Mouse (Mus musculus) neural tube, embryonic 12.5 days (tissue): ENCODE measurements around the gene Ctnnd1. TPM values are rescaled to one million over a fixed set of nuclear protein-coding genes. Genes with fewer than 3 reads are reported as not detected.

ENCODE experiments used
- ATAC-seq: fragments of 200-750 bp; cut with Nextera tagmentation; 2 replicates; pipeline ENCODE4 v1.8.0; 2017; ENCODE audit warnings: low read depth, mild to moderate bottlenecking, moderate TSS enrichment, moderate library complexity; ENCODE audit not compliant: low FRiP score
- H3K27ac ChIP-seq: fragments of 300-500 bp; sonication (generic); 2 replicates; pipeline ENCODE4 v1.5.1; 2016
- H3K27me3 ChIP-seq: fragments of 300-500 bp; sonication (generic); replicated peaks from 2 replicates; pipeline ENCODE4 v1.6.1; 2016; ENCODE audit warnings: mild to moderate bottlenecking
- H3K36me3 ChIP-seq: fragments of 300-500 bp; sonication (generic); 2 replicates; pipeline ENCODE4 v1.6.1; 2016; ENCODE audit warnings: mild to moderate bottlenecking
- H3K4me1 ChIP-seq: fragments of 300-500 bp; sonication (generic); 2 replicates; pipeline ENCODE4 v1.6.1; 2016
- H3K4me2 ChIP-seq: fragments of 300-500 bp; sonication (generic); replicated peaks from 2 replicates; pipeline ENCODE4 v1.6.1; 2016; ENCODE audit warnings: mild to moderate bottlenecking
- H3K4me3 ChIP-seq: fragments of 300-500 bp; sonication (generic); 2 replicates; pipeline ENCODE4 v1.5.1; 2016
- H3K9ac ChIP-seq: fragments of 300-500 bp; sonication (generic); 2 replicates; pipeline ENCODE4 v1.6.1; 2016; ENCODE audit warnings: mild to moderate bottlenecking
- H3K9me3 ChIP-seq: fragments of 300-500 bp; sonication (generic); 2 replicates; pipeline ENCODE4 v1.6.1; 2016; ENCODE audit warnings: mild to moderate bottlenecking
- WGBS: fragments of 180-500 bp; shearing (Covaris S2); methylation state at CpG from one replicate; pipeline ENCODE4 v1.1.7; 2016; 5-methylcytosine and 5-hydroxymethylcytosine counted together
- polyA plus RNA-seq: library from polyadenylated mRNA; unstranded; fragments of >200 nt; fragmentation: Nextera tagmentation; extraction: Ambion mirVana; gene quantifications from 2 replicates; pipeline ENCODE4 v1.2.1, GENCODE M21; 2016

Gene Ctnnd1
- polyA plus RNA-seq, 1 experiment from 2014 or later, result 50.4 TPM

DNA sequence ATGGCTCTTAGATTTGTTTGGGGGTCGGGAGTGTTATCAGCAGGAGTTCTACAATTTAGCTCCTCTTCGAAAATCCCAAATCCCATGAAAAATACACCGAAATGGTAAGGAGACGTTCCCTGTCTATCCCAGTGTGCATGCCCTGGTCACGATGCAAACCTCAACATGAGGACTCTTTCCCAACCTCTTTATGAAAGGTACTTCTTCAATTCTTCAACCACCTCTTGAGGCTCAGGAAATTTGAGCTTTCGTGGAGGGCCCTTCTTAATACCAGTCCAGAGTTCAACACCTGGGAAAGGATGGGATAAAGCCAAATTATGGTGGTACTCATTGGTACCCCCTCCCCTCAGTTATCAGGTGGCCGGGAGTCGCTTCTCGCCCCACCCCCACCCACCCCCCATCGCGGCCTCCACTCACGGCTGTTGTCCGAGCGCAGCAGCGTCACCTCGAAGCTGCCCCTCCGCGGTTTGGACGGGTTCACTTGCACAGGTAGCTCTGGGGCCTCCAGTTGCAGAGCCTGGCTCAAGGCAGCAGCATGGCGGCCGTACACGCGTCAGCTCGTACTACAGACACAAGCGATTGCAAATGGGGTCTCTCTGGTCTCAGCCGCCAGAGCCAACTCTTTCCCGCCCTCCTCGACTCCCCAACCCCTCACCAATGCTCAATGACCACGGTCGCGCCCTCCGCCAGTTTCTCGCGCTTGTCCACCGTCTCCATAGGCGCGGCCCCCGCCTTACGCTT lies 19.4 kb upstream of the Ctnnd1 start:
- WGBS, result 3% methylated on average over 39 of the region's 39 CpGs
- Histone ChIP-seq H3K9me3 (no peaks in the 10 kb centered on the region), H3K9ac (peak overlapping the region; percentile 88), H3K27me3 (no peaks in the 10 kb centered on the region), H3K36me3 (peaks cover 40% of the 10 kb centered on the region), H3K4me3 (peak overlapping the region; percentile 87), H3K4me1 (peaks cover 8% of the 10 kb centered on the region), H3K27ac (peak overlapping the region; percentile 73; the same call in 1 of the 2 replicates), H3K4me2 (peak overlapping the region; percentile 72)
- ATAC-seq, result peak; percentile 82

DNA sequence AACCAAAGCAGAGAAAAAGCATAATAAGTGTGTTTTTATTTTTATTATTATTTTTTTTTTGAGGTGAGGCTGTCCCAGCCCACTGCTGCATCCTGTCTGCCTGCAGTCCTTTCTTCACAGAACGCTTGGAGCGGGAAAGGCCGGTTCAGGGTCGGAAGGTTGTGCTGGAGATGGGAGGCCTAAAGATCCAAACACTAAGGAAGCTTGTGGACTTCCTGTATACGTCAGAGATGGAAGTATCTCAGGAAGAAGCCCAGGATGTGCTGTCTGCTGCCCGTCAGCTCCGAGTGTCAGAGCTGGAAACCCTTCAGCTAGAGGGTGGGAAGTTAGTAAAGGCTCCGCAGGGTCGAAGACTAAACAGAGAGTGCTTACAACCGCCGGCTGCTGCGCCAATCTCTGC lies 15.5 kb upstream of the Ctnnd1 start:
- H3K4me3 ChIP-seq, result no peak overlapping the region
- peaks cover 17% of the 10 kb centered on the region for H3K36me3 ChIP-seq
- no peak overlapping the region for H3K27ac ChIP-seq
- H3K9me3 ChIP-seq, result no peaks in the 10 kb centered on the region
- H3K4me2 ChIP-seq, result no peak overlapping the region
- H3K9ac ChIP-seq, result no peak overlapping the region
- H3K4me1 ChIP-seq, result peaks cover 8% of the 10 kb centered on the region
- ATAC-seq, result no peak
- H3K27me3 ChIP-seq, result no peaks in the 10 kb centered on the region
- WGBS, result 70% methylated on average over 12 of the region's 12 CpGs

DNA sequence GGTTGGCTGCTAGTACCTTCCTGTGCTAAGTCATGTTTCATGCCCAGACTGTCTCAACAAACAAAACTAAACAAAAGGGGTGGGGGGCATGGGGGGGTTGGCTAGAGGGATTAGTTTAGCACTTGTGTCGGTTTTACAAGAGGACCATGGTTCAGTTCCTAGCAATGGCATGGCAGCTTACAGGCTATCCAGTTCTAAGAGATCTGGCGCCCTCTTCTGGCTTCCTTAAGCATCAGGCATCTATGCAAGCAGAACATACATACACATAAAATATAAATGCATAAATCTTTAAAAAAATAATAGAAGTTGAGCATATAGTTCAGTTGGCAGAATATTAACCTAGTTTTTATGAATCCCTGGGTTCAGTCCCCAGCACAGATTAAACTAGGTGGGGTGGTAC lies 12.3 kb upstream of the Ctnnd1 start:
- 33% methylated on average over 2 of the region's 2 CpGs for WGBS
- no peak for ATAC-seq

DNA sequence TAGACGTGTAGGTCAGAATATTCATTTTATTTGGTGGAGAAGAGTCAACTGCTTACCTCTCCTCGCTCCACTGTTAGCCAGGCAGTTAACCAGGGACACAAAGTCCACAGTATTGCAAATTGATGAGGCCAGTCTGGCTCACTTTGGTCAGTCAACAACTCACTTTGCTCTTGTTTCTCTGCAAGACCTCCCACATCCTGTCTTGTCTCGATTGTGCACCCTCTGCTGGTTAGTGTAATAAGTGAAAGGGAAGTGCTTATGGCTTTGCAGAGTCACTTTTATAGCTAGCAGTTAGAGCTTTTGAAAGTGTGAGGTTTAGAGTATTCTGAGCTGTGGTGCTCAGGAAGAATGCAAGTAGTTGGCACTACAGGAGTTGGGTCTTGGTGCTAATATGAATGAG lies 9.7 kb upstream of the Ctnnd1 start:
- Histone ChIP-seq H3K9ac (no peak overlapping the region), H3K27ac (no peak overlapping the region), H3K4me2 (no peak overlapping the region), H3K27me3 (no peaks in the 10 kb centered on the region), H3K36me3 (no peaks in the 10 kb centered on the region), H3K4me1 (no peaks in the 10 kb centered on the region), H3K4me3 (no peak overlapping the region), H3K9me3 (0 out of 2 replicates have a peak, but pooled peaks cover 5% of the 10 kb centered on the region)
- ATAC-seq, result no peak
- 61% methylated on average over 3 of the region's 3 CpGs for WGBS

More for the DNA sequence above, 12.3 kb upstream of the Ctnnd1 start:
- no peaks in the 10 kb centered on the region for H3K4me1 ChIP-seq
- no peak overlapping the region for H3K4me2 ChIP-seq
- 0 out of 2 replicates have a peak, but pooled peaks cover 5% of the 10 kb centered on the region for H3K9me3 ChIP-seq
- H3K9ac ChIP-seq, result no peak overlapping the region
- 0 out of 2 replicates have a peak, but pooled peaks cover 4% of the 10 kb centered on the region for H3K36me3 ChIP-seq
- no peak overlapping the region for H3K27ac ChIP-seq
- H3K4me3 ChIP-seq, result no peak overlapping the region
- no peaks in the 10 kb centered on the region for H3K27me3 ChIP-seq

DNA sequence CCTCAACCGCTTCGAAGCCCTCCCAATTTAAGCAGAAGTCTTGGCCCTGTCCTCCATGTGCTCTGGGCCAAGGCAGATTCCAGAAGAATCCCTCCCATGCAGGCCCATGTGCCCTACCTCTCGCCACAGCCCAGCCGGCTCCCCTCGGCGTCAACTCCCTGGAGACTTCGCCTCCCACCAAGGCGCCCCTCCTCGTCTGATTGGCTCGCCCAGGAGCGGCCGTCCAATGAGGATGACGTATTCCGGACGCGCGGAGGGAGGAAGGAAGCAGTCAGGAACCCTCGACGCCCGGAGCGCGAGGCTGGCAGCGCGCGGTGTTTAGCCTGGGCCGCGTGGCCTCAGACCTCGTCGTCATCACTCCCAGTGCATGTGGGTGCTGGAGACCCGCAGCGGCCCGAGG lies 8.2 kb upstream of the Ctnnd1 start, which contains the start of gene Btbd18:
Btbd18 (plus strand) TSS at position 274 of the 400 bp plus-strand sequence.
- no peak for ATAC-seq
- WGBS, result 93% methylated on average over 32 of the region's 32 CpGs
- no peak within 1 kb of the TSS for H3K27ac ChIP-seq
- no peaks in the 10 kb centered on the region for H3K27me3 ChIP-seq
- no peak within 1 kb of the TSS for H3K9ac ChIP-seq
- no peak within 1 kb of the TSS for H3K4me2 ChIP-seq
- no peaks in the 10 kb centered on the region for H3K36me3 ChIP-seq
- 0 out of 2 replicates have a peak, but pooled peaks cover 5% of the 10 kb centered on the region for H3K9me3 ChIP-seq
- no peak within 1 kb of the TSS for H3K4me3 ChIP-seq
- no peaks in the 10 kb centered on the region for H3K4me1 ChIP-seq

DNA sequence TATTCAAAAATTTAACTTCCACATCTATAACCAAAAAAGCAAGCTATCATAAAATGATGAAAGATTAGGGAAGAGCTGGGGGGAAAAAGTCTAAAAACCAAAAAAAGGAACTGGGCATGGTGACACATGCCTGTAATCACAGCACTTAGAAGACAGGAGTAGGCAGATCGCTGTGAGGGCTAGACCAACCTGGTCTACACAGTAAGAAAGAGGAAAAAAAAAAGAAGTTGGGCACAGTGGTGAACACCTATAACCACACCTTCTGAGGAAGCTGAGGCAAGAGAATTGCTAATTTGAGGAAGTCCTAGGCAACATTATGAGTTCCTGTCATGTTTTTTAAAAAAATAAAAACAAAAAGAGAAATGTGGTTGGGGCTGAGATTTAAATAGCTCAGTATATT lies 5.3 kb upstream of the Ctnnd1 start:
- ATAC-seq, result no peak
- no peaks in the 10 kb centered on the region for H3K27me3 ChIP-seq
- H3K9me3 ChIP-seq, result 0 out of 2 replicates have a peak, but pooled peaks cover 5% of the 10 kb centered on the region
- H3K36me3 ChIP-seq, result no peaks in the 10 kb centered on the region
- no peak overlapping the region for H3K4me3 ChIP-seq
- WGBS, result 70% methylated on average over 1 of the region's 1 CpGs
- no peak overlapping the region for H3K9ac ChIP-seq
- no peak overlapping the region for H3K27ac ChIP-seq
- H3K4me1 ChIP-seq, result no peaks in the 10 kb centered on the region
- no peak overlapping the region for H3K4me2 ChIP-seq

DNA sequence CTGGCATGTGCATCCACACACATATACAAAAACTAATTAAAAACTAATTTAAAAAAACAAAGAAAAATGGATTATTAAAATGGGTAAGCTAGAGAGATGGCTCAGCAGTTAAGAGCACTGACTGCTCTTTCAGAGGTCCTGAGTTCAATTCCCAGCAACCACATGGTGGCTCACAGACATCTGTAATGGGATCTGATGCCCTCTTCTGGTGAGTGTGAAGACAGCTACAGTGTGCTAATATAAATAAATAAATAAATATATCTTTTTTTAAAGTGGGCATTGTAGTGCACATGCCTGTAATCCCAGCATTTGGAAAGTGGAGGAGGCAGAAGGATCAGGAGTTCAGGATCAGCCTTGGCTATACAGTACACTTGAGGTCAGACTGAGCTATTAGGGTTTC lies 2.8 kb upstream of the Ctnnd1 start:
- H3K27ac ChIP-seq, result no peak overlapping the region
- H3K4me1 ChIP-seq, result no peaks in the 10 kb centered on the region
- no peaks in the 10 kb centered on the region for H3K9me3 ChIP-seq
- no peaks in the 10 kb centered on the region for H3K36me3 ChIP-seq
- H3K4me2 ChIP-seq, result no peak overlapping the region
- no peaks in the 10 kb centered on the region for H3K27me3 ChIP-seq
- no peak for ATAC-seq
- H3K4me3 ChIP-seq, result no peak overlapping the region
- no peak overlapping the region for H3K9ac ChIP-seq

DNA sequence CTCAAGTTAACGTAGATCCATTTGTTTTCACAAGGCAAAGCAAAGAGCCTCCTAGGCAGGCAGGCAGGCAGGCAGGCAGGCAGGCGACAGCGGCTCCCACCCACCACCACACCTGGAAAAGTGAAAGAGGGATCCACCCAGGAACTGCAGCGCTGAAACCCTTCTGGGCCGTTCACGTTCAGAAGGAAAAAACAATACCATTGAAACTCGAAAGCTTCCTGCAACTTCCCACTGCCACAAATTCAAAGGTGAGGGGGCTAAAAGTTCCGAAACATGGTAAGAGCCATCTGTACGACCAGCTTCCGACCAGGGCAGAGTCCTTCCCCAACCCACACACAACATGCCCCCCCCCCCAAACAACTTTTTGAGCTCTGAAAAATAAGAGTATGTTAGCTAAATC lies 891 bp downstream of the Ctnnd1 start:
- H3K4me3 ChIP-seq, result peak overlapping the region; percentile 63
- no peaks in the 10 kb centered on the region for H3K4me1 ChIP-seq
- H3K4me2 ChIP-seq, result peak overlapping the region; percentile 75
- H3K9ac ChIP-seq, result peak overlapping the region; percentile 84
- H3K27me3 ChIP-seq, result no peaks in the 10 kb centered on the region
- no peak for ATAC-seq
- 0% methylated on average over 10 of the region's 10 CpGs for WGBS
- H3K9me3 ChIP-seq, result no peaks in the 10 kb centered on the region
- H3K36me3 ChIP-seq, result no peaks in the 10 kb centered on the region
- H3K27ac ChIP-seq, result no peak overlapping the region

DNA sequence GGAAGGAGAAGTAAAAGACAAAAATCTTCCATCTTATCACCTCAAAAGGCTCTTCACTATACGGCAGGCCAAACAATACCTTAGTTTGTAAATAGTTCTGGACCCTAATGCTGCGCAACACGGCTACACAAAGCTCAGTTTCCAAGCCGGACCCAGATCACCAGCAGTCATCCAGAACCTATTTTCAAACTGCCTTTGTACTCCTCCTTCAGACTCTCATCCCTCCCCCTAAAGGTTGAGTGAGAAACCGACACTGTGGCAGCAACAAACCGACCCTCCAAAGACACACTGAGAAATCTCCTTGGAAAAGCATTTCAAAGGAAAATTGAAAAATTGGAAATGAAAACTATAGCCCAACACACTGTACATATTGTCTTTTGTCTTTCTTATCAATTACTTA lies 2.2 kb downstream of the Ctnnd1 start:
- Histone ChIP-seq H3K27ac (no peak overlapping the region), H3K9me3 (no peaks in the 10 kb centered on the region), H3K36me3 (no peaks in the 10 kb centered on the region), H3K27me3 (no peaks in the 10 kb centered on the region), H3K4me2 (peak overlapping the region; percentile 75), H3K9ac (peak overlapping the region; percentile 55), H3K4me1 (no peaks in the 10 kb centered on the region), H3K4me3 (peak overlapping the region; percentile 34)
- peak; percentile 39 for ATAC-seq
- 38% methylated on average over 6 of the region's 6 CpGs for WGBS

DNA sequence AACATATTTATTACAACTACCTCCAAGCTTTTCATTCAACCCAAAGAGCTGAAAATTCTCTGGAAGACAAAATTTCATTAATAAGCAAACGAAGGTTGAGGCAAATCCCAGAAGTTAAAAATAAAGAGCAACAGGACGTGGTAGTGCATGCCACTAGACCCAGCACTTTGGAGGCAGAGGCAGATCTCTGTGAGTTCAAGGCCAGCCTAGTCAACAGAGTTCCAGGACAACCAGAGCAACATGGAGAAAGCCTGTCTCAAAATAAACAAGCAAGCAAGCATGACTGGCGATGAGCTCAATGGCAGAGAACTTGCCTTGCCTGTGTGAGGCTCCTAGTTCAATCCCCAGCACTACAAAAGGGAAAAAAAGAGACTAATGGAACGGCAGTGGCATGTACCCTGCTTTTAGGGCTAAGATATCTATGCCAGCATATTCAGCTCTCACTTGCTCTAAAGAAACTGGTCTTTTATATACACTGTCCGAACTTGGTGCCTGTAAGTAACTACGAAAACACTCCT lies 3.5 kb downstream of the Ctnnd1 start:
- H3K4me1 ChIP-seq, result no peaks in the 10 kb centered on the region
- no peak for ATAC-seq
- H3K36me3 ChIP-seq, result no peaks in the 10 kb centered on the region
- 91% methylated on average over 6 of the region's 6 CpGs for WGBS
- H3K9me3 ChIP-seq, result no peaks in the 10 kb centered on the region
- no peak overlapping the region for H3K27ac ChIP-seq
- no peaks in the 10 kb centered on the region for H3K27me3 ChIP-seq
- 0 out of 2 replicates have a peak overlapping the region, but pooled peaks have one; percentile 3 for H3K9ac ChIP-seq
- H3K4me2 ChIP-seq, result peak overlapping the region; percentile 75
- peak overlapping the region; percentile 23; the same call in 1 of the 2 replicates for H3K4me3 ChIP-seq

DNA sequence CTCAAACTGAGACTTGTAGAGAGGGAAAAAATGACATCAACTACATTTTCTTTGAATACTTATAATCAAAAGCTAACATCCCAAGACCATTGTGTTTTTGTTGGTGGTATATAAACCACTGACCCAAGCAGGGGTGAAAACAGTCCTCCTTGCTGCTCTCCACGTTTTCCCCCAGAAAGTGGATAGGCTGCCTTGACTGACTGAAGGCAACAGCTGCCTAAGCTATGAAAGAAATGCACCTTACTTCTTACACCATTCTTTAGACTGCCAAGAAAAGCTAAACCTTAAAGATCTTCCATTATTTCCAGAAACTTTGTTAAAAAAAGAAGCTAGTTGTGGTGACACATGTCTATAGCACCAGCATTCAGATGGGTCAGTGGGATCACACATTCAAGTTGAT lies 4.4 kb downstream of the Ctnnd1 start:
- no peak overlapping the region for H3K4me2 ChIP-seq
- H3K27me3 ChIP-seq, result no peaks in the 10 kb centered on the region
- no peaks in the 10 kb centered on the region for H3K4me1 ChIP-seq
- no peak for ATAC-seq
- no peak overlapping the region for H3K9ac ChIP-seq
- WGBS, result 82% methylated on average over 1 of the region's 1 CpGs
- H3K9me3 ChIP-seq, result no peaks in the 10 kb centered on the region
- H3K36me3 ChIP-seq, result no peaks in the 10 kb centered on the region
- H3K4me3 ChIP-seq, result no peak overlapping the region
- H3K27ac ChIP-seq, result no peak overlapping the region

DNA sequence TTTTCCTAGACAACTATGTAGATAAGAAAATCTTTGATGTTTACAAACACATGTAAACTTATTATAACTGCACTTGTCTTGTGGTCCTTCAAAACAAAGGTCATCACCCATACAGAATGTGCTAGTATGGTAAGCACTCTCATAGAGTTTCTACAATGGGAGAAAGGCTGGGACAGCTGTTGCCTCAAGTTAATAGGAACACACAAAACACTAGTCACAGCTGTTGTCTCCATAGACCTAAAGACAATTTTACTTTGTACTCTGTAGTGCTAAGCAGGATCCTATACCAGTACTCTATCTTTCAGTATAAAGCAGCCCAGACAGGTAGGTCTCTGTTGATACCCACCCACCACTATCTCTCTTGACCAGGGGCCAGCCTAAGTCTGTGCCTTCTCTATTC lies 9.7 kb downstream of the Ctnnd1 start:
- Histone ChIP-seq H3K27ac (no peak overlapping the region), H3K4me3 (no peak overlapping the region), H3K36me3 (no peaks in the 10 kb centered on the region), H3K27me3 (no peaks in the 10 kb centered on the region), H3K9me3 (no peaks in the 10 kb centered on the region), H3K4me1 (peaks cover 28% of the 10 kb centered on the region), H3K4me2 (no peak overlapping the region), H3K9ac (no peak overlapping the region)
- ATAC-seq, result no peak
